Mouse (Mus musculus): ENCODE results near the gene Rhox3c. TPM values are rescaled to one million over a fixed set of nuclear protein-coding genes. Genes with fewer than 3 reads are reported as not detected.
"Not testable (repeated sequence)": the region's sequence is repeated elsewhere in the genome, so short reads cannot be mapped to it uniquely, and the experiment has no call there.

The Rhox3c gene
- not detected in 2 replicates for polyA plus RNA-seq (2016; fragmentation: Nextera tagmentation; extraction: Ambion mirVana)

- not testable (repeated sequence) for H3K27me3 ChIP-seq (replicated peaks); H3K4me1 ChIP-seq; ATAC-seq (ENCODE audit: low FRiP score, low read depth); H3K9ac ChIP-seq; H3K36me3 ChIP-seq; H3K27ac ChIP-seq; H3K4me3 ChIP-seq; H3K9me3 ChIP-seq; H3K4me2 ChIP-seq (replicated peaks)
- WGBS, result 92% methylated on average over 3 of the region's 4 CpGs
These were observed at the start of gene Rhox3c for GRCm38 (mm10) chrX:37458285-37458684. Rhox3c (plus strand) TSS chrX:37458585.

- H3K36me3 ChIP-seq; H3K27me3 ChIP-seq (replicated peaks); ATAC-seq (ENCODE audit: low FRiP score, low read depth); H3K4me2 ChIP-seq (replicated peaks); H3K4me3 ChIP-seq; H3K4me1 ChIP-seq; H3K9ac ChIP-seq; H3K27ac ChIP-seq; H3K9me3 ChIP-seq: not testable (repeated sequence)
- no CpG with 5 or more reads among the region's 9 CpGs for WGBS
These were observed 46.6 kb upstream of the Rhox3c start, which contains the start of gene Rhox2b for GRCm38 (mm10) chrX:37411767-37412166. Rhox2b (plus strand) TSS chrX:37412067.

DNA sequence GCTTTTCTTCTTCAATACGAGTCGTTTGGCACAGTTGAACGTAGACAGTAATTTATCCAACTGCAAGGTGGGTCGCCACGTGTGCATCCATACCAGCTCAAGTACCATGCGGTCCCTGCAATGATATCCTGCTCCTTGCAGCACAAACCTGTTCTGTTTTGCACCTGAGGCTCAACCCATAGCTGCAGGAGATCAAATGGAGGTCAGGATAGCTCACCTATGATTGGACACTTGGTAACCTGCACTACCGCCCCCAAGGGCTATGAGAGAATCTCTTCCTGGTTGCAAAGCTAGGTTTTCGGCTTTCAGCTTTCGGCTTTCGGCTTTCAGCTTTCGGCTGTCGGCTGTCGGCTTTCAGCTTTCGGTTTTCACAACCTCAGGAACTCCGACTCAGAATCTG lies 26.2 kb upstream of the Rhox3c start, which contains the start of gene Rhox4b:
TSS of gene Rhox4b (plus strand) at position 301 of the 400 bp plus-strand sequence.
- H3K9ac ChIP-seq; H3K27me3 ChIP-seq (replicated peaks); H3K4me2 ChIP-seq (replicated peaks); H3K27ac ChIP-seq; H3K9me3 ChIP-seq; H3K4me1 ChIP-seq; H3K4me3 ChIP-seq; H3K36me3 ChIP-seq; ATAC-seq (ENCODE audit: low FRiP score, low read depth): not testable (repeated sequence)
- WGBS, result 88% methylated on average over 15 of the region's 15 CpGs

DNA sequence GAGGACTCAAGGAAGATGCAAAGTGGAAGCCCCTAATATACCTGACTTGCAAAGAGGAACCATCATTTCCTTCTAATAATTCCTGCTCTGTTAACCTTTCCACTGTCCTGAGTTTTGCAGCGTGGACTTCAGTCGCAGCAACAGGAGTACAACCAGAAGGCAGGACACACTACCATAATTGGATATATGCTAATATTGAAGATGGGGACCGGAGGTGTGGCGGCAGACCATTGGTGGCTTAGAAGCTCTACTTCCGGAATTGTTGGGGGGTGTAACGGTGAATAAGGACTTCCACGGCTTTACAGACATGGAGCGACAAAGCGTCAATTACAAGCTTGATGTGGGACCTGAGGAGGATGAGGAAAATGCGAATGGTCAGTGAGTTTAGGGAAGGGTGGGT lies 5.0 kb upstream of the Rhox3c start, which contains the start of gene Rhox2c:
TSS of gene Rhox2c (plus strand) at position 301 of the 400 bp plus-strand sequence.
- H3K4me2 ChIP-seq (replicated peaks); ATAC-seq (ENCODE audit: low FRiP score, low read depth); H3K4me3 ChIP-seq; H3K9me3 ChIP-seq; H3K27me3 ChIP-seq (replicated peaks); H3K9ac ChIP-seq; H3K4me1 ChIP-seq; H3K27ac ChIP-seq; H3K36me3 ChIP-seq: not testable (repeated sequence)
- WGBS, result 92% methylated on average over 8 of the region's 10 CpGs

GRCm38 (mm10) chrX:37480037-37480436 lies 21.7 kb downstream of the Rhox3c start, which contains the start of gene Rhox4c:
Rhox4c (plus strand) TSS chrX:37480337.
- 96% methylated on average over 14 of the region's 14 CpGs for WGBS
- not testable (repeated sequence) for H3K27ac ChIP-seq; H3K36me3 ChIP-seq; ATAC-seq (ENCODE audit: low FRiP score, low read depth); H3K27me3 ChIP-seq (replicated peaks); H3K4me3 ChIP-seq; H3K9me3 ChIP-seq; H3K9ac ChIP-seq; H3K4me1 ChIP-seq; H3K4me2 ChIP-seq (replicated peaks)

- H3K9ac ChIP-seq; H3K27me3 ChIP-seq (replicated peaks); H3K36me3 ChIP-seq; H3K9me3 ChIP-seq; H3K27ac ChIP-seq; ATAC-seq (ENCODE audit: low FRiP score, low read depth); H3K4me1 ChIP-seq; H3K4me2 ChIP-seq (replicated peaks); H3K4me3 ChIP-seq: not testable (repeated sequence)
- 89% methylated on average over 12 of the region's 18 CpGs for WGBS
These were observed 55.7 kb downstream of the Rhox3c start, which contains the start of gene Rhox4d for GRCm38 (mm10) chrX:37514059-37514458. Rhox4d (plus strand) TSS chrX:37514359.

Other genes with a start within 250 kb of the Rhox3c start
- gene Gm9, start 247.5 kb upstream of the Rhox3c start, polyA plus RNA-seq (2016; fragmentation: Nextera tagmentation; extraction: Ambion mirVana), result not detected in 2 replicates
- gene Rhox1, start 236.3 kb upstream of the Rhox3c start, polyA plus RNA-seq (2016; fragmentation: Nextera tagmentation; extraction: Ambion mirVana), result not detected in 2 replicates
- gene Rhox2a, start 213.6 kb upstream of the Rhox3c start, polyA plus RNA-seq (2016; fragmentation: Nextera tagmentation; extraction: Ambion mirVana), result not detected in 2 replicates
- not detected in 2 replicates for gene Rhox3a, start 208.7 kb upstream of the Rhox3c start, polyA plus RNA-seq (2016; fragmentation: Nextera tagmentation; extraction: Ambion mirVana)
- not detected in 2 replicates for gene Rhox4a, start 193.2 kb upstream of the Rhox3c start, polyA plus RNA-seq (2016; fragmentation: Nextera tagmentation; extraction: Ambion mirVana)
- not detected in 2 replicates for gene Rhox3a2, start 78.6 kb upstream of the Rhox3c start, polyA plus RNA-seq (2016; fragmentation: Nextera tagmentation; extraction: Ambion mirVana)
- gene Rhox4a2, start 67.7 kb upstream of the Rhox3c start, polyA plus RNA-seq (2016; fragmentation: Nextera tagmentation; extraction: Ambion mirVana), result not detected in 2 replicates
- gene Rhox2b, start 46.5 kb upstream of the Rhox3c start, polyA plus RNA-seq (2016; fragmentation: Nextera tagmentation; extraction: Ambion mirVana), result not detected in 2 replicates
- gene Rhox4b, start 26.1 kb upstream of the Rhox3c start, polyA plus RNA-seq (2016; fragmentation: Nextera tagmentation; extraction: Ambion mirVana), result not detected in 2 replicates
- gene Rhox2c, start 4.9 kb upstream of the Rhox3c start, polyA plus RNA-seq (2016; fragmentation: Nextera tagmentation; extraction: Ambion mirVana), result not detected in 2 replicates
- not detected in 2 replicates for gene Rhox4c, start 21.8 kb downstream of the Rhox3c start, polyA plus RNA-seq (2016; fragmentation: Nextera tagmentation; extraction: Ambion mirVana)
- not detected in 2 replicates for gene Rhox2d, start 34.8 kb downstream of the Rhox3c start, polyA plus RNA-seq (2016; fragmentation: Nextera tagmentation; extraction: Ambion mirVana)
- not detected in 2 replicates for gene Rhox4d, start 55.8 kb downstream of the Rhox3c start, polyA plus RNA-seq (2016; fragmentation: Nextera tagmentation; extraction: Ambion mirVana)
- not detected in 2 replicates for gene Rhox2e, start 71.9 kb downstream of the Rhox3c start, polyA plus RNA-seq (2016; fragmentation: Nextera tagmentation; extraction: Ambion mirVana)
- gene Rhox3e, start 83.4 kb downstream of the Rhox3c start, polyA plus RNA-seq (2016; fragmentation: Nextera tagmentation; extraction: Ambion mirVana), result not detected in 2 replicates
- not detected in 2 replicates for gene Rhox4e, start 98.8 kb downstream of the Rhox3c start, polyA plus RNA-seq (2016; fragmentation: Nextera tagmentation; extraction: Ambion mirVana)
- gene Rhox2f, start 112.8 kb downstream of the Rhox3c start, polyA plus RNA-seq (2016; fragmentation: Nextera tagmentation; extraction: Ambion mirVana), result not detected in 2 replicates
- gene Rhox3f, start 122.4 kb downstream of the Rhox3c start, polyA plus RNA-seq (2016; fragmentation: Nextera tagmentation; extraction: Ambion mirVana), result not detected in 2 replicates
- not detected in 2 replicates for gene Rhox4f, start 149.1 kb downstream of the Rhox3c start, polyA plus RNA-seq (2016; fragmentation: Nextera tagmentation; extraction: Ambion mirVana)
- not detected in 2 replicates for gene Rhox3g, start 170.0 kb downstream of the Rhox3c start, polyA plus RNA-seq (2016; fragmentation: Nextera tagmentation; extraction: Ambion mirVana)
- gene Rhox2g, start 184.9 kb downstream of the Rhox3c start, polyA plus RNA-seq (2016; fragmentation: Nextera tagmentation; extraction: Ambion mirVana), result not detected in 2 replicates
- gene Rhox4g, start 192.7 kb downstream of the Rhox3c start, polyA plus RNA-seq (2016; fragmentation: Nextera tagmentation; extraction: Ambion mirVana), result not detected in 2 replicates
- not detected in 2 replicates for gene Rhox3h, start 210.2 kb downstream of the Rhox3c start, polyA plus RNA-seq (2016; fragmentation: Nextera tagmentation; extraction: Ambion mirVana)
- gene Rhox2h, start 214.7 kb downstream of the Rhox3c start, polyA plus RNA-seq (2016; fragmentation: Nextera tagmentation; extraction: Ambion mirVana), result not detected in 2 replicates